Mouse (Mus musculus) testis, adult 2 months (tissue): ENCODE results near the gene Bloc1s1. TPM values are rescaled to one million over a fixed set of nuclear protein-coding genes. Genes with fewer than 3 reads are reported as not detected.

Source experiments
- H3K27ac ChIP-seq: fragments of 200-500 bp; 2 replicates; pipeline ENCODE4 v1.5.1; 2012; ENCODE audit warnings: low read depth, low read length; ENCODE audit not compliant: control insufficient read depth, insufficient read depth
- H3K27me3 ChIP-seq: fragments of 200-500 bp; 2 replicates; pipeline ENCODE4 v1.6.1; 2012; ENCODE audit warnings: mild to moderate bottlenecking, low read length, moderate library complexity; ENCODE audit not compliant: control insufficient read depth, insufficient read depth
- H3K36me3 ChIP-seq: fragments of 200-500 bp; 2 replicates; pipeline ENCODE4 v1.6.1; 2012; ENCODE audit warnings: mild to moderate bottlenecking, low read length; ENCODE audit not compliant: control insufficient read depth, insufficient read depth
- H3K4me1 ChIP-seq: fragments of 200-500 bp; 2 replicates; pipeline ENCODE4 v1.6.1; 2012; ENCODE audit warnings: low read length; ENCODE audit not compliant: control insufficient read depth, insufficient read depth
- H3K4me3 ChIP-seq: fragments of 200-500 bp; 2 replicates; pipeline ENCODE4 v1.5.1; 2012; ENCODE audit warnings: low read depth, mild to moderate bottlenecking, low read length, moderate library complexity, mixed read lengths; ENCODE audit not compliant: control insufficient read depth
- CTCF ChIP-seq: fragments of 200-500 bp; IDR thresholded peaks from 2 replicates; pipeline ENCODE4 v1.5.1; 2012; ENCODE audit warnings: low read depth, mild to moderate bottlenecking, inconsistent platforms, low read length, moderate library complexity; ENCODE audit not compliant: control insufficient read depth, insufficient read depth, insufficient replicate concordance
- POLR2A ChIP-seq: fragments of 200-500 bp; IDR thresholded peaks from 2 replicates; pipeline ENCODE4 v1.6.1; 2012; ENCODE audit warnings: low read depth, mild to moderate bottlenecking, inconsistent platforms, low read length, moderate library complexity; ENCODE audit not compliant: control insufficient read depth
- polyA plus RNA-seq: library from polyadenylated mRNA; depleted of rRNA; stranded (reverse); fragments of >200 nt; gene quantifications from 2 replicates; pipeline ENCODE4 v1.2.3, GENCODE M21; 2012

Bloc1s1 gene
- polyA plus RNA-seq, 1 experiment, result 97.9 TPM

DNA sequence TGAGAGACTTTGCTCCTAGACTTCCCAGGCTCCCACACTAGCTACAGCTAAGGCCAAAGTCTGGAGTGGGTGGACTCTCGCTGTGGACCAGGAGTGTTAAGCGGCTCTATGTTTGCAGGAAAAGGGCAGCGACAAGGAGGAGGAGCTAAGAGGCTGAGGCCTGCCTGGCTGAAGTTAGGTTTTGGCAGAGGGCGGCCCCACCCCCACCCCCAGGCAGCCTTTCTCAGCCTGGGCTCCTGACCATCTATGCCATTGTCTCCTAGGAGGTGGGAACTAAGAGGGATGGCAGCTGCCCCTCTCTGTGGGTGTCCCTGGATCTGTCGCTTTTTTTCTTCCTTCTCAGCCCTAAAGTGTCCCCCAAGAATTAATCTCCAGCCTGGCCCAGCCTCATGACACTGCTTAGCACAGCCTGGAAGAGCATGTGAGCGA lies 4.6 kb downstream of the Bloc1s1 start:
- Histone ChIP-seq H3K36me3 (no peaks in the 10 kb centered on the region), H3K27ac (no peak overlapping the region), H3K4me1 (peaks cover 14% of the 10 kb centered on the region), H3K4me3 (no peak overlapping the region), H3K27me3 (no peaks in the 10 kb centered on the region)
- no peak for TF ChIP-seq POLR2A
- TF ChIP-seq CTCF, result no peak

DNA sequence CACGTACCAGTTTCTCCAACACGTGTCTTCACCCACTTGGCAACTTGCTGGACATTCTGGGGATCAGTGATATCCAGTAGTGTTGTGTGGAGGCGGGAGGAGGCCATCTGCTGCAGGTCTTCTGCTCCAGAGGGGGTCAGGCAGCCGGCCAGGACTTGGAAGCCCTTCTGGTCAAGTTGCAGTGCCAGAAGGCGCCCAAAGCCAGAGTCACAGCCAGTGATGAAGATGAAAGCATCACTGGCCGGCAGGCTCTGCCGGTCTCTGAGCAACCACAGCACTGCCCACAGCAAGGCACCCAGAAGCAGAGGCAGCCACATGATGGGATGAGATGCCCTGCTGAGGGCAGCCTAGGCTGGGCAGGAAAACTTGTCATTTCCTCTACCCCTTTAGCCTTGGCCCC lies 5.6 kb downstream of the Bloc1s1 start:
- H3K4me3 ChIP-seq, result no peak overlapping the region
- no peak overlapping the region for H3K27ac ChIP-seq
- H3K4me1 ChIP-seq, result peaks cover 9% of the 10 kb centered on the region
- no peak for TF ChIP-seq POLR2A
- no peak for TF ChIP-seq CTCF
- no peaks in the 10 kb centered on the region for H3K27me3 ChIP-seq
- H3K36me3 ChIP-seq, result no peaks in the 10 kb centered on the region

DNA sequence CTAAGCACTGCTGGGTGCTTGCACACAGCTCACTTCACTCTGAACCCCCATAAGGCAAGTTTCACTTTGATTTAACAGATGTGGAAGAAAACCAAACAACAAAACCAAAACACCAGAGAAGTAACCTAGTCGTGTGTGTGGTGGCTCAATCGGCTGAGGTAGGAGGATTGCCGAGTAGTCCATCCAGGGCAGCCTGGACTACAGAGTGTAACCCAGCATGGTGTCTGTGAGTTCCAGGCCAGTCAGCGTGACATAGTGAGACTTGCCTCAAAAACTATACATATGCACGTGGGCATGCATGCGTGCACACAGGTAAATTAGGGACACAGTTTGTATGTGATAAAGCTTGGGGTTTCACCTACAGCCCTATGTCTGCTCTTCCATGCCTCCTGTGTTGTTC lies 6.4 kb downstream of the Bloc1s1 start:
- TF ChIP-seq POLR2A (no peak), CTCF (no peak)
- Histone ChIP-seq H3K27ac (no peak overlapping the region), H3K4me3 (no peak overlapping the region), H3K4me1 (peaks cover 3% of the 10 kb centered on the region), H3K36me3 (no peaks in the 10 kb centered on the region), H3K27me3 (no peaks in the 10 kb centered on the region)

DNA sequence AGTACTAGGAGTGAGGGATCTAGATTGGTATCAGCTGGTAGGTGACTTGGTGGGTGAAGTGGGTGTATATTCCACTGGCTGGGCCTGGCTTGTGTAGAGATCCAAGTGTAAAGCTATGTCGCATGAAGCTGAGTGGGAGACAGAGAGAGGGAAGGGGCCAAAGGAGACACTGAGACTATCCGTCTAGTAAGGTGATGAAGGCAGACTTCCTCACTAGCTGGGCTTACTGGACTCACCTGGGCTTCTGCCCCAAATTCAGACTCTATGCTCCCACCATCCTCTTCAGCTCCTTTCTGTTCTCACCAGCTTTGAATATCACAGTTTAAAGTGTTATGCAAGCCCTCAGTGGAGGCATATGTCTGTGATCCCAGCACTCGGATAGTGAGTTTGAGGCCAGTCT lies 7.2 kb downstream of the Bloc1s1 start:
- Histone ChIP-seq H3K4me3 (no peak overlapping the region), H3K36me3 (no peaks in the 10 kb centered on the region), H3K27ac (no peak overlapping the region), H3K4me1 (no peaks in the 10 kb centered on the region), H3K27me3 (no peaks in the 10 kb centered on the region)
- TF ChIP-seq POLR2A (no peak), CTCF (no peak)

DNA sequence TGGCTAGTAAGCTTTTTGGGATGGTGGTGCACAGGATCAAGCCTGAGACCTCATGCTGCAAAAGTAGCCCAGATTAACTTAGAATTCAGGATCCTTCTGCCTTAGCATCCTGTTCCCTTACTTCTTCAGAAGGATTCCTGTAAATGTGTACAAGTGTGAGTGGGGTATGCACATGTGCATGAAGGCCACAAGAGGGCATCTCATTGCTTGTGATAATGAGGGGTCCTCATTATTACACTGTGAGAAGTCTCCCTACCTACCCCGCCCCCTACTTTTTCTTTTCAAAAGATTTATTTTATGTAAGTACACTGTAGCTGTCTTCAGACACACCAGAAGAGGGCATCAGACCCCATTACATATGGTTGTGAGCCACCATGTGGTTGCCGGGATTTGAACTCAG lies 8.3 kb downstream of the Bloc1s1 start:
- Histone ChIP-seq H3K27me3 (no peaks in the 10 kb centered on the region), H3K4me3 (no peak overlapping the region), H3K4me1 (peaks cover 5% of the 10 kb centered on the region), H3K36me3 (no peaks in the 10 kb centered on the region), H3K27ac (no peak overlapping the region)
- TF ChIP-seq POLR2A, result no peak
- TF ChIP-seq CTCF, result no peak

DNA sequence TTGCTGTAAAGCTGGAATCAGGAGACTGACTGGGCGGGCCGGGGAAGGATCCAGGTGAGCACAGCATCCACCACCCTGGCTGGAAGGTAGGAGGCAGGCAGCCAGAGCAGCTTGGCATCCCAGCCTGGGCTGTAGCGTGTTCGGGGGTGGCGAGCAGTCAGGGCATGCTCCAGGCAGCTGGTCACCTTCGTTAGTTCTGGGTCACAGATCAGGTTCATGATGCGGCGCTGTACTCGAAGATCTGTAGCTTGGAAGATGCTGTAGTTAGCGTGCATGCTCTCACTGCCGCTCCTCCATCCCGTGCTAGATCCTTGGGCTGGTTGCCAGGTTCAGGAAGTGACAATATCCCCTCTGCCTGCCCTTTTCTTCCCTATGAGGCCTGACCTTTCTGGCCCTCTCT lies 10.1 kb downstream of the Bloc1s1 start:
- Histone ChIP-seq H3K27me3 (no peaks in the 10 kb centered on the region), H3K4me3 (no peak overlapping the region), H3K4me1 (peaks cover 11% of the 10 kb centered on the region), H3K27ac (no peak overlapping the region), H3K36me3 (no peaks in the 10 kb centered on the region)
- TF ChIP-seq POLR2A (no peak), CTCF (no peak)

DNA sequence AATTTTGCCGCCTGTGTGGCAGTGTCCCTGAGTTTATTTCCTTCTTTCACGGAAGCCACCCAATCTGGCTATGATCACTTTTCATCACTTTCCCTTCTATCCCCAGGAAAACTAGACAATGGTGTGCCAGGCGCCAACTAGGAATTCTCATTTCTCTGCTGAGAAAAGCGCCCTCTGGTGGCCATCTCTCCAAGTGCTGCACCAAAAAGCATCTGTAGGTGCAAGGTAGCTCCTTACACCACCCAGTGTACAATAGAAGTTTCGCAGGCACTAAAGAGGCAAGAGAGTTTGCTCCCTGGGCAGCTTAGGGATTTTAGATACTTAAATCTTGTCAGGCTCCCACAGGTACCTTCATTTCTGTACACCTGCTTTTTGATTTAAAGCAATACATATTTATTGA lies 10.6 kb downstream of the Bloc1s1 start:
- Histone ChIP-seq H3K27me3 (no peaks in the 10 kb centered on the region), H3K4me1 (peaks cover 11% of the 10 kb centered on the region), H3K36me3 (no peaks in the 10 kb centered on the region), H3K27ac (no peak overlapping the region), H3K4me3 (no peak overlapping the region)
- TF ChIP-seq POLR2A (no peak), CTCF (peak; percentile 67; the same call in 1 of the 2 replicates)

DNA sequence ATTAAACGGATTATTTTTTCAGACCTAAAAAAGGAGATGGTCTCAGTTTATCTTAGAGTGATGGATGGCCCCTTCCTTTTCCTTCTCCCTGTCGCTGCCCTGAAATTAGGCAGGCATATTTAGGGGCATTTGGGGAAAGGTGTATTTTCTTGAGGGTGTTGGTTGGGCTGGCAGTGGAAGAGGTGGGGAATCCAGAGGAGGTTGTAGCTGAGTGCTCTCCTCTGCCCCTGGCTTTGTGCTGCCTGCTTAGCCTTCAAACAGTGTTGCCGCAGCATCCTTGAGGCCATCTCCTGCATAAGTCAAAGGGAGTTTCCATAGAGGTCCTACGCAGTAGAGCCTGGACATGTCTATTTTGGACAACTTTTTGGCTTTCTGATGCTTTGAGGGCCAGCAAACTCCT lies 11.0 kb downstream of the Bloc1s1 start:
- H3K4me3 ChIP-seq, result no peak overlapping the region
- no peak overlapping the region for H3K27ac ChIP-seq
- peaks cover 11% of the 10 kb centered on the region for H3K4me1 ChIP-seq
- H3K27me3 ChIP-seq, result no peaks in the 10 kb centered on the region
- no peaks in the 10 kb centered on the region for H3K36me3 ChIP-seq
- no peak for TF ChIP-seq POLR2A
- no peak for TF ChIP-seq CTCF
